Mouse (Mus musculus): Measurements from ENCODE around the gene Zyx. TPM values are rescaled to one million over a fixed set of nuclear protein-coding genes. Genes with fewer than 3 reads are reported as not detected.

Zyx gene
- total RNA-seq (2021), result 10 to 100 TPM; 20.2 to 25.5 TPM
- long read RNA-seq, experiment 1, transcript Zyx-207 (10 exons, 2,605 nt), result major isoform, 7 of 21 reads
- long read RNA-seq, experiment 1, partial matches to known transcripts, result 7 of 21 reads
- long read RNA-seq, experiment 1, other reads (novel, unspliced or antisense), result 4 of 21 reads
- long read RNA-seq, experiment 2, transcript Zyx-207 (10 exons, 2,605 nt), result major isoform, 5 of 10 reads
- long read RNA-seq, experiment 2, partial matches to known transcripts, result 1 of 10 reads
- long read RNA-seq, experiment 2, other reads (novel, unspliced or antisense), result 2 of 10 reads

DNA sequence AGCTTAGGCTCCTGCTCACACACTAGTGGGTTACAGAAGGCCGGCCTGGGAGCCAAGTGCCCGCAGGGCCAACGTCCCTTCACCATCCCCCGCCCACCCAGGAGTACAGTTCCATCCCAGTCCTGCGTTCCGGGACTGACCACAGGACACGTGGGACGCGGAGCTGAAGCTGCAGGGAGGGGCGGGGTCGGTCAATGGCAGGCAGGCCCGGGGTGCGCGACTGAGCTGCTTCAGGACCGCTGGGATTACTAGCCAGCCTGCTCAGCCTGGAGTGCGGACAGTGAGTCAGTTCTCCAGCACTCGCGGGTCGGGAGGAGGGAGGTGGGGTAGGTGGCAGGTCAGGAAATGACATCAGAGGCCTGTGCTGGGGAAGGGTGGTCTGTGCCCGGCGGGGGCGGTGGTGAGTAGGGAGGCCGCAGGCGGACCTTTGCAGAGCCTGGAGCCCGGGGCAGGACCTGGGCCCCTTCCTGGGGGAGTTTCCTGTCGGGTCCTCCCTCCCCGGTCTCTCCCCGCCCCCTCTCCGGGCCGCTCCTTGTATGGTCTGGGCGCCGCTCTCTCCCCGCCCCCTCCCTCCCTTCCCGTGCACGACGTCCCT is at the start of gene Zyx:
Gene Zyx (plus strand): TSS at position 205 of the 595 bp plus-strand sequence.
- DNase-seq (ENCODE audit: low spot score), result peak; percentile 93

DNA sequence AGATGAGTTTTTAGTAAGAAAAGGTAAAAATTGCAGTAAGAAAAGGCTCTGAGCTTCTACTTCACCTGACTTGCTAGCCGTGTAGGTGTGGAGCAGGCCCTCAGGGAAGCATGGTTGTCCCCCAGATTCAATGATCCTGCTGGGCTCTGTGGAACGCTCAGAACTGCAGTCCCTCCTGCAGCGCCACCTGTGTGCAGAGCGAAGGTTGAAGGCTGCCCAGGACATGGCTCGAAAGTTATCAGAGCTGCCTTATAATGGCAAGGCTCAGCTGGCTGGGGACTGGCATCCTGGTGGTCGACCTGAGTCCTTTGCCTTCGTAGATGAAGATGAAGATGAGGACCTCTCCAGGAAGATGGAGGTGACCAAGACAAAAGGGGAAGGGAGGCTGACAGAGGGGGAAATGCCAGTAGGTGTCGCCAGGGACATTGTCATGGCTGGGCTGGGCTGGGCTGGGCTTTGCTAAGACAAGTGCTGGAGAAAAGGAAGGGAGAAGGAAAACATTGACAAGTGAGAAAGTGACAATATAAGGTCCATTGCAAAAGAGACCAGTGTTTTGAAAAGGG is 39.5 kb upstream of the Zyx start:
- DNase-seq (ENCODE audit: low spot score), result no peak

DNA sequence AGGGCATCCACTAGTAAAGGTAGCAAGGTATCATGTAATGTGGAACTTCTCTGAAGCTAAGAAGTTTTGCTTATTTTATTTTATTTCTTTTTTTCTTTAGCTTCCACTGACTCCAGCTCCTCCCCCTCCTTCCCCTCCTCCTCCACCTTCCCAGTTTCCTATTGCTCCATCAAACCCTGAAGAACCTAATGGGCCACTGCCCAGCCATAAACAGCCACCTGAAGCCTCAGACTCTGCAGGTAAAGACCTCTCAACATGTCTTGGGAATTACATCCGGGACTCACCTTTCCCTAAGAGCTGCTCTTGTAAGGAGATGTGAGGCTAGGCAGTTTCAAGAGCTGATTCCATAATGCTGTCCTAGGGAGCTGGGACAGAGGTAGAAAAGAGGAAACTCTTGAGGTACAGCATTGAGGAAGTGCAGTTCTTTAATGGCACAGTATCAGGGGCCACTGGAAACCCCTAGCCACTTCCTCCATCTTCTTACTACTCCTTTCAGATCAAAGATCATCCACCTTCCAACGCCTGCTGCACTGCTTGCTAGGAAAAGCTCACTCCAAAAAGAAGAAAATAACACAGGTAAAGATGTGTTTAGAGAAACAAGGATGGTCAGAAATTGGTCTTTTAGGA is 38.9 kb upstream of the Zyx start:
- DNase-seq (ENCODE audit: low spot score), result no peak

DNA sequence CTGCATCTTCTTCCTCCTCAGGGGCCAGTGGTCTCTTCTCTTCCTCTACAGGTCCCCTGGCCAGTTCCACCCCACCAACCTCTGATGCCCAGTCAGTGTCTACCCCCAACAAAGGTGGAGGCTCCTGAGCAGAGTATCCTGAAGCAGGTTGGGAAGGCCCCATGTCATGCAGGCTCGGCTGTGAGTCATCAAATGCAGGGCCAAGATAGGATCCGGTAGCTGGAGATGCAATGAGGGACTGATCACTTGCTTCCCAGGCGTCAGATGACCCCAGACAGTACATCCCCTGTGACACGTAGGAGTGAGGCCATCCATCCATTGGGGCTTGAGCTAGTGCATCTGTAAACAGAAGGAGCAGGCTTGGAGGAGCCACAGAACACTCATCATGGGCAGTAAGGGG is 31.1 kb upstream of the Zyx start:
- no peak for DNase-seq (ENCODE audit: low spot score)

DNA sequence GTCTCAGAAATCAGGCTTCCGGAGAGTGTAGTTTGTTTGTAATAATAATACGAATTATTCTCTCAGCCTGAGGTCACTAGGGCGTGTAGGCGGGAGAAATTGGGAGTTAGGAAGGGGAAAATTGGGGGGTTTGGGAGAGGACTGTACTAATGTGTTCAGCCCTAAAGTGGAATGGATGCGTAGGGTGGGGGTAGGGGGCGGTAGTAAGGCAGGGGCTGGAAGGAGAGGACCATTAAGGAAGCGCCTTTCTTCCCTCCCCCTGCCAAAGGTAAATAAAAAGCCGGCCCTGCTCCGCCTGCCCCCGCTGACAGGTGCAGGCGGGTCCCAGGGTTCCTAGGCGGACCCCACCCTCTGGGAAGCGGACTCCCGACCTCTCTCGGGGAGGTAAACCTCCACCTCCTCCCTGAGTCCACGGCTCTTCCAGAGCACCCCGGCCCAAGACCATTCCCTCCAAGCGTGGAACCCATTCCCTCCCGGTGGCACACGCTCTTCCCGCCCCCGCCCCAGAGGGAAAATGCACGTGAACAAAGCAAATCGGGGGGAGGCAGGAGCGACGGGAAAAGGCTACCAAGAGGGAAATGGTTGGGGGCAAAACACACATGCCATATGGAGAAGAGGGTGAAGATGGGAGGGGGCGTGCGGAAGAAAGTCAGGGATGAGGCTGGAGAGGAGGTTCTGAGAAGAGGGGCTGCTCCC is 25.9 kb upstream of the Zyx start:
- no peak for DNase-seq (ENCODE audit: low spot score)

DNA sequence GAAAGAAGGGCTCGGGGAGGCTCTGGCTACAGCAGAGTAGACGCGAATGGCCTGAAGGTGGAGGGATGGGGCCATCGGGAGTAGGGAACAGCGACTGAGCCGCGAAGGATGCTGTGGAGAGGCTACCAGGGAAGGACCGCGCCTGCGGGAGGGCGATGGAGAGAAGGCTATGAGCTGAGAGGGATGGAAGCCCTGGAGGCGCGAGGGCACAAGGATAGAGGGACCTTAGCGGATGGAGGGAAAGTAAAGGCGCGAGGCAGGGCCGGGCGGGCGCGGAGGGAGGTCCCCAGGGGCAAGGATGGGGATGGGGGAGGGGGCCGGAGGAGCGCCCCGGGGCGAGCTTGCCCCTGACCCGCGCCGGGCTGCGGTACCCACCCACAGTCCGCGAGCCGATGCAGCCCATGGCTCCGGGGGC is 25.4 kb upstream of the Zyx start:
- no peak for DNase-seq (ENCODE audit: low spot score)

DNA sequence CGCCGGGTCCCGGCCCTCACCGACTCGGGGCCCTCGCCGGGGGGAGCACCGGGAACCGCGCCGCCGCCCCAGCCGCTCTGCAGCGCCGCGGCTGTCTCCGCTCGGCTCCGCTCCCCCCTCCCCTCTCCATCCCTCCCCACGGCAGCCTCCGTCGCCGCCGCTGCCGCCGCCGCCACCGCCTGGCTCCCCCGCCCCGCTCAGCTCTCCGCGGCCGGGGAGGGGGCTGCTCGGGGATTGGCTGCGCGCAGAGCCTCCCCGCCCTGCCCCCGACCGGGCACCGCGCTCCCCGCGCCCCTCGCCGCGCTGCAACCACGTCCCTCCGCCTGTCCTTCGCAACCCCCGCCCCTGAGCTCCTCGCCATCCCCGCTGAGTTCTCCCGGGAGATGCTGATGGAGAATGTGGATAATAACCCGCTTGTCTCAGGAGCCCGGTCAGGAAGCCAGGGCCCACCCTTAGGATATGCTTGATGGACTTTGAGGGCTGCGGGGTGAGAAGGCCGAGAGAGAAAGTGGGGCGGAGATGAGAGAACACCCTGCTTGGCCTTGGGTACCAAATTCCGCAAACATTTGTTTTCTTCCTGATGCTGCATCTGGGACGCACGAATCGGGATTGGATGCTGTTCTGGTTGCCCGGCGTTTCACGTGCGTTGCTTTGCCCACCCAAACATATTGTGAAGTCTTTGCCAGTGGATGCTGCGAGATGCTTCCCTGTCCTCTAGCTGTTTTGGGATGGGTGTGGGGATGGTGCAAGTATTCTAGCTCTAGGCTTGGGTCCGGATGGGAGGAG is 24.8 kb upstream of the Zyx start, which contains the start of gene Fam131b:
Gene Fam131b (minus strand): TSS at position 162 of the 786 bp plus-strand sequence.
- no peak for DNase-seq (ENCODE audit: low spot score)

DNA sequence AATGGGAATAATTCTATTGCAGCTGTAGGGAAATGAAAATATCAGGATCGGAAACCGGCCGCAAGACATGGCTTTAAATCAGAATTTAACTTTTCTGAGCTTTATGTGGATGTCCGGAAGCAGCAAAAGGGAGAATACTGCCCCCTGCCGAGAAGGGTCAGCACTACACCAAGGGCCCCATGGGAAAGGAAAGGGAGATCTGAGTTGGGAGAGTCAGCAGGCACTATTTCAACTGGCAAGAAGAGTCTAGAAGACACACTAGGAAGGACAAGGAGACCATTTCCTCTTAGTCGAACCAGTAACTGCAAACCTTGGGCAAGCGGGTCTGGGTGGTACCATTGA is 24.2 kb upstream of the Zyx start:
- DNase-seq (ENCODE audit: low spot score), result peak; percentile 85

DNA sequence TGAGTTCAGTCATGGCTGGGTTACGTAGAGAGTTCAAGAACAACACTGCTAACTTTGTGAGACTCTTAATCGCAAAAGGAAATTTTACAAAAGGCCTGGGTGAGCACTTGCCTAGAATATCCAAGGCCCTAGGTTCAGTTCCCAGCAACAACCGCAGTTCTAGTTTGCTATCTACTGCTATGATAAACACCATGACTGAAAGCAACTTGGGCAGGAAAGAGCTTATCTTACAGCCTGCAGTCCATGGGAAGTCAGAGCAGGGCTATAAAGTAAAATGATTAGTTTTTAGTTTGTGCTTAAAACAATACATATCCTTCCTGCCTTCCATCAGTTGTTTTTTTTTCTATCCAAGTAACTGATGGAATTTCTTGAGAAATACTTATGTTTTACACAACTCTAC is 22.9 kb upstream of the Zyx start:
- DNase-seq (ENCODE audit: low spot score), result no peak

DNA sequence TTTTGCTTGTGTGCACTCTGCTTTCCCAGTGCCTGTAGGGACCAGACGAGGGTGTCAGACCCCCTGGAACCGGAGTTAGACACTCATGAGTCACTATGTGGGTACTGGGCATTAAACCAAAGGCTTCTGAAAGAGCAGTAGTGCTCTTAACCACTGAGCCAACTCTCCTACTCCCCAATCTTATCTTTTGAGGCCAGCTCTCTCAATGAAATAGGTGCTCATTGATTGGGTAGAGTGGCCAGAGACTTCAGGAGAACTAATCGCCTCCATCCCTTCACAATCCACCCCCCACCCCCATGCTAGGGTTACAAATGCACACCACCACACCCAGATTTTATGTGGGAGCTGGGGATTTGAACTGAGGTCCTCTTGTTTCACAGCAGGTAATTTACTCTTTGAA is 20.7 kb upstream of the Zyx start:
- no peak for DNase-seq (ENCODE audit: low spot score)

DNA sequence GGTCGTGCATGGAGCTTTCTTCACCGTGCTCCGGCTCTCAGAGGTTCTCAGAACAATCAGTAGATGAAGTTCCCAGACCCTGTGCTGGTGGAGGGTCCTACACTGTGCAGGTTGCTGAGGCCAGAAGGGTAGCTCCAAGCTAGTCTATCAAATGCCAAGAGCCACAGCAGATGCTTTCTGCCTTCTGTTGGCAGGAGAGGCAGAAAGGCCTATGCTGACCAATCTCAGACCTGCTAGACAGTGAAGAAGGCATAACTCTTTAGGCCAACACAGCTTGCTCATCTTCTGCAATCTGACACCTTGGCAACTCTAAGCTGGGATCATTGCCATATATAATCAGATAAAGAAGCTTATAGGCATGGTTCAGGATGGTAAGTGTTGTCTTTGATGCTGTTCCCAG is 19.2 kb upstream of the Zyx start:
- DNase-seq (ENCODE audit: low spot score), result no peak

DNA sequence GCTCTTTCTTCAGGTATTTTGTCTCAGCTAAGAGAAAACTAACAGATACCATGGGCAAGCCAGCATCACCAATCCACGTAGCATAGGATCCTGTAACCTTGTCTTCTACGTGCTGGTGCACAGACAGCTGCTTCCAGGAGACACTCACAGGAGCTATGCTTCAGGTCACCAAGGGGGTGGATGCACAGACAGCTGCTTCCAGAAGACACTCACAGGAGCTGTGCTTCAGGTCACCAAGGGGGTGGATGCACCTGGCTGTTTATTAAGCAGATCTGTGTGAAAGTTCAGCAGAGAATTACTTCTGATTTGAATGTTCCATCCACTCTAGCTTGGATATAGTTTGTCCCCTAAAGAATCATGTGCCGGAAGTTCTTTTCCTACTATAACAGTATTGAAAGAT is 18.5 kb upstream of the Zyx start:
- DNase-seq (ENCODE audit: low spot score), result no peak

DNA sequence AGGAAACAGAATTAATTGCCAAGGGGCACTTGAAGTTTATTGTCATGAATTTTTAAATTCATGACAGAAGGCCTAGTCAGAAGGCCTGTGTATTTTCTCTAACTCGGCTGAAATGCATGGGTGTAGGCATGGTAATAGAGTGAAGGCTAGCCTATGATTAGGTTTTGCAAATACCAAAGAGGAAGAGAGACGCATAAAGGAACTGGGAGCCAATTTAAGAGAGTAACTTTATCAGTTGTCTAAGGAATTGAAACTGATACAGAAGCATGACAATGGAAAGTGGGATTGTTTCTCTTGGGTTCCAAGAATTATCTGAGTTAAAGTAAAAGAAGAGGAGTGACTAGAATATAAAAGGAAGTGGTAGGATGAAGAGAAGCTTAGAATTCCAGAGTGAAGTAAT is 10.2 kb upstream of the Zyx start:
- DNase-seq (ENCODE audit: low spot score), result no peak

DNA sequence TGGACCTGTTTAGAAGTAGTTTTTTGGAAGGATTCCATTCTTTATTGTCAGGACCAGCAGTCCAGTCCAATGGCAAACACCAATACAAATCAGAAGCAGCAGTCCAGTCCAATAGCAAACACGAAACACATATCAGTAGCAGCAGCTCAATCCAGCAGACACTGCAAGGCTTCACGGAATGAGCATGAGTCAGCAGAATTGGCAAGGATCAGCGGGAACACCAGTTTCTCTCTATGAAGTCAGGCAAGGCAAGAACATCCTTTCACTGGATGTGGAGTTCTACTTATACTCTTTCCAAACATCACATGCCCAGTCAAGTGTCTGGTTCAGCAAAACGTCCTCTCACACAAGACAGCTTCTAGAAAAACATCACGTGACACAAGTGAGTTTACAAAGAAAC is 9.4 kb upstream of the Zyx start:
- DNase-seq (ENCODE audit: low spot score), result no peak

DNA sequence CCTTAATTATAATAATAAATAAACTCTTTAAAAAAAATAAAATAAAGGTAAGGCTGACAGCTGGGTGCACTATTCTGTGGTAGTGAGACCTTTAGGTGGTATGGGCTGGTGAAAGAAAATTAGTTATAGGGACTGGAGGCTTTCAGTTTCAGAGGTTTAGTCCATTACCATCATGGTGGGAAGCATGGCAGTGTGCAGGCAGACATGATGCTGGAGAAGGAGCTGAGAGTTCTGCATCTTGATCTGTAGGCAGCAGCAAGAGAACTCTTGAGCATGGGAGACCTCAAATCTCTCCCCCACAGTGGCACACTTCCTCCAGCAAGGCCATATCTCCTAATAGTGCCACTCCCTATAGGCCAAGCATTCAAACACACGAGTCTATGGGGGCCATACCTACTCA is 7.3 kb upstream of the Zyx start:
- DNase-seq (ENCODE audit: low spot score), result no peak

DNA sequence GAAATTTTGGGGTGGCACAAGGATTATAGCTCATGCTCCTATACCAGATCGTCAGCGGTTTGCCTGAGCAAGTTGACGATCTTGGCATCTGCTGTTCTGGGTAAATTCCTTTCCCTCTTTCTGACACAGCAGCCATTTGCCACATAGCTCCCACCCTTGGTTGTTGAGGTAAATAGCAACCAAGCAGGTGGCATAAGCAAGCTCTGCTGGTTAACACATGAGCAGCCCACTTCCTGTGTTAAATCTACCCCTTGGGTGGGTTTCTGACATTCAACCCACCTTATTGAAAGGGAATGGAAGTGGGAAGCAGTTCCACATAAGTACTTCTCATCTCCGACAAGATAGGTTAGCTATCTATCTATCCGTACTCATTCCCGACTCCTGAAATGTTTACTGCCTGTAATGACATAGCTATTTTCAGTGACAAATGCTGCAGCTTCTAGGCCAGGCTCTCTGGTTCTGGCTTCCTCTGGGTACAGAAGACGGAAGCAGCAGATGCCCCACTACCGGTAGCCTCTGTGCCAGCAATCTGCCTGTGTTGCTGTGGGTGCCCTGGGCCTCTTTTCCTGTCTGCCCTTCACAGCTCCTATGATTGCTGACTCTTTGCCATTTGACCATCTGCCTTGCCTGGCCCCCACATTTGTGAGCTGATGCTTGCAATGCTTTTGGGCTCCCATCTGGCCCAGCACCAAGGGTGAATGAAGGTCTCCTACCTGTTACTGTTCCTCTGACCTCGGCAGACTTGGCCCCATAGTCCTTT is 5.9 kb upstream of the Zyx start:
- no peak for DNase-seq (ENCODE audit: low spot score)

DNA sequence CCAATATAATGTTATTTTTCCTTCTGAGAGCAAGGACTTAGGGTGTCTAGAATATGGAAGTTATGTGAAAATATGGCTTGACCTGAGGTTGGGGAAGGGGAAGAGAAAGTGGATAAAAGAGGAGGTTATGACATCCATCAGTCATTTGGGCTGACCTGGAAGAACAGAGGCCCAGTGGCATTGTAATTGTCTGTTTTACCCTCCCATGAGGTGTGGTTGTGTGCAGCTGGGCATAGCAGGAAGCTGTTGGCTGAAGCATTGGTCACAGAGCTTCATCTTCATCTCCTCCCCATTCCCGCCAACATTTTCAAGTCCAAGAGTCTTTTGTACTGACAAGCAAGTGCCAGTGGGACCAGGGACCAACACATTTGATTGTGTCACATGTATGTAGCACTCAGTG is 5.2 kb upstream of the Zyx start:
- DNase-seq (ENCODE audit: low spot score), result no peak

DNA sequence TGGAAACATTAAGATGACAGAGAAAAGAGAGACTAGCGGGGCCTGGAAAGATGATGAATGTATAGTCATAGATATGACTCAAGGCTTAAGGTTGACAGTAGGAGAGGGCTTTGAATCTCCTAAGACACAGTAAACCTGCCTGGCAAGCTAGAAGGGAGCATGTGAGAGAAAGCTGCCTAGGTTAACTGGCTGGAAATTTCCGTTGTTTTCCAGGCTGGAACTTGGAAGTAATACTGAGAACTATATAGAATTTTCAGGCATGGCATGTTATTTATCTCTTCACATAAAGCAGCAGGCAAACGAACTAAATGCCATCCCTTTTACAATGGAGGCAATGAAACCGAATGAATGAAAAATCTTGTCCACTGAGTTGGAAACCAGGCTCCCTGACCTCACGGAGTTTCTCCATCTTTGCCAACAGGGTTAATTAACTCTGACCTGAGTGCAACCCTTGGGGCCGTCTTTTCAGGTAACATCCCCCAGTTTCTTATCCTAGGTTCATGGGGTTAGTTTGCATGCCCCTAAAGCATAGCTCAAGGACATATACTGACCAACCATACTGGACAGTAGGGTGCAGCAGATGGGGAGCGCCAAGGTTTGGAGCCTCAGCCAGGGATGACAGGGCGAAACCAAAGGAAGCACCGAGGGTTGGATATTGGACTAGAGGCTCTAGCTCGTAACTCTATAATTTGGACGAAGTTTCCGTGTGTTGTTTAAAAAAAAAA is 987 bp upstream of the Zyx start:
- DNase-seq (ENCODE audit: low spot score), result no peak

DNA sequence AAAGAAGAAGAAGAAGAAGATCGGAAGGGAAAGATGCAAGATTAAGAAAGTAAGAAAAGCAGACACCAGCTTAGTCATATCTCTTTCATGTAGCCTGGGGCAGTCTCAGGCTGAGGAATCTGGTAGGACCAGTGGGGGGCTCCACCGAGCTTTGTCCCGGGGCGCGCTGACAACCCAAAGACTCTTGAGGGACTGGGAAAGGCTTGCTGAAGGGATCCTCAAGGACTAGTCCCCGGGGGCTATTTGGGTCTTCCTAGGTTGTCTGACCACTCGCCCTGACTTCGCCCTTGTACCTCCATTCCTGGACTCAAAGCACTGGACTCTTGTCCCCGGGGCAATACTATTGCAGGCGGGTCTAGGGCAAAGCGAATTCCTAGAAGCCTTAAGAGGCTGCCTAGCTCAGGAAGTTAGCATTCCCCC is 414 bp upstream of the Zyx start:
- DNase-seq (ENCODE audit: low spot score), result peak; percentile 84

All from gastrocnemius, adult 18-20 months (tissue).